Mouse (Mus musculus): Measurements from ENCODE around the gene Catsperg1.

- TF ChIP-seq CTCF (IDR thresholded peaks at IDR 0.05; ENCODE audit: insufficient read depth, low read length) = no peak
- no peak for TF ChIP-seq POLR2A (IDR thresholded peaks at IDR 0.05; ENCODE audit: borderline replicate concordance, extremely low read depth, low read depth, low read length)
Measured at GRCm38 (mm10) chr7:29144006-29144405, 69.8 kb downstream of the Catsperg1 start.

All from lung, adult 2 months (tissue).